Mouse (Mus musculus) erythroblast, embryonic 14.5 days (primary cell): ENCODE data around the gene Recql5. TPM values are rescaled to one million over a fixed set of nuclear protein-coding genes. Genes with fewer than 3 reads are reported as not detected.

Source experiments
- H3K27me3 ChIP-seq: 2 replicates; pipeline ENCODE4 v1.6.1; 2012; ENCODE audit warnings: inconsistent platforms; ENCODE audit not compliant: control insufficient read depth
- H3K36me3 ChIP-seq: 2 replicates; pipeline ENCODE4 v1.6.1; 2012; ENCODE audit warnings: mild to moderate bottlenecking, inconsistent platforms; ENCODE audit not compliant: control insufficient read depth
- H3K4me1 ChIP-seq: 2 replicates; pipeline ENCODE4 v1.6.1; 2012; ENCODE audit warnings: inconsistent platforms; ENCODE audit not compliant: control insufficient read depth
- H3K4me3 ChIP-seq: replicated peaks from 2 replicates; pipeline ENCODE3; 2012; ENCODE audit warnings: moderate library complexity, mild to moderate bottlenecking, inconsistent platforms
- H3K9me3 ChIP-seq: 2 replicates; pipeline ENCODE4 v1.6.1; 2012; ENCODE audit warnings: low read length, inconsistent platforms, mixed read lengths; ENCODE audit not compliant: control insufficient read depth
- GATA1 ChIP-seq: IDR thresholded peaks from 2 replicates; pipeline ENCODE4 v1.6.1; 2012; ENCODE audit warnings: low read length, inconsistent platforms, mixed read lengths
- TAL1 ChIP-seq: IDR thresholded peaks from 3 replicates; pipeline ENCODE4 v1.6.1; 2012; ENCODE audit warnings: low read length, inconsistent platforms, mixed read lengths
- polyA plus RNA-seq: library from polyadenylated mRNA; stranded (reverse); fragments of >175 nt; gene quantifications from 2 replicates; pipeline ENCODE4 v1.2.3, GENCODE M21; 2012

Recql5 gene
- polyA plus RNA-seq, 1 experiment = 1.4 TPM

GRCm38 (mm10) chr11:115904956-115905790 lies 28.1 kb downstream of the Recql5 start:
- Histone ChIP-seq H3K36me3 (peaks cover 95% of the 10 kb centered on the region), H3K27me3 (no peaks in the 10 kb centered on the region), H3K9me3 (0 out of 2 replicates have a peak, but pooled peaks cover 2% of the 10 kb centered on the region), H3K4me1 (peaks cover 91% of the 10 kb centered on the region), H3K4me3 (no peak overlapping the region)
- TF ChIP-seq GATA1 (no peak), TAL1 (no peak)

GRCm38 (mm10) chr11:115904231-115904955 lies 28.9 kb downstream of the Recql5 start:
- H3K4me3 ChIP-seq = peak overlapping the region; percentile 75
- no peak for TF ChIP-seq TAL1
- no peak for TF ChIP-seq GATA1
- H3K4me1 ChIP-seq = peaks cover 93% of the 10 kb centered on the region
- H3K9me3 ChIP-seq = 0 out of 2 replicates have a peak, but pooled peaks cover 2% of the 10 kb centered on the region
- H3K36me3 ChIP-seq = peaks cover 90% of the 10 kb centered on the region
- no peaks in the 10 kb centered on the region for H3K27me3 ChIP-seq

- Histone ChIP-seq H3K27me3 (no peaks in the 10 kb centered on the region), H3K36me3 (peaks cover 82% of the 10 kb centered on the region), H3K4me1 (peaks cover 94% of the 10 kb centered on the region), H3K9me3 (0 out of 2 replicates have a peak, but pooled peaks cover 2% of the 10 kb centered on the region), H3K4me3 (peak overlapping the region; percentile 75)
- TF ChIP-seq TAL1 = peak; percentile 30; the same call in 2 of the 3 replicates
- TF ChIP-seq GATA1 = 0 out of 2 replicates have a peak, but pooled peaks have one; percentile 41
Observed at GRCm38 (mm10) chr11:115903384-115904230, 29.7 kb downstream of the Recql5 start.

- peaks cover 75% of the 10 kb centered on the region for H3K36me3 ChIP-seq
- no peaks in the 10 kb centered on the region for H3K9me3 ChIP-seq
- peaks cover 92% of the 10 kb centered on the region for H3K4me1 ChIP-seq
- H3K4me3 ChIP-seq = peak overlapping the region; percentile 75
- no peaks in the 10 kb centered on the region for H3K27me3 ChIP-seq
- TF ChIP-seq GATA1 = no peak
- no peak for TF ChIP-seq TAL1
Observed at GRCm38 (mm10) chr11:115902831-115903230, 30.4 kb downstream of the Recql5 start.

GRCm38 (mm10) chr11:115902177-115902576 lies 31.1 kb downstream of the Recql5 start:
- H3K36me3 ChIP-seq = peaks cover 76% of the 10 kb centered on the region
- H3K4me1 ChIP-seq = peaks cover 90% of the 10 kb centered on the region
- H3K9me3 ChIP-seq = no peaks in the 10 kb centered on the region
- H3K27me3 ChIP-seq = no peaks in the 10 kb centered on the region
- H3K4me3 ChIP-seq = peak overlapping the region; percentile 75
- no peak for TF ChIP-seq GATA1
- TF ChIP-seq TAL1 = no peak

- no peaks in the 10 kb centered on the region for H3K9me3 ChIP-seq
- H3K4me1 ChIP-seq = peaks cover 84% of the 10 kb centered on the region
- TF ChIP-seq TAL1 (peak; percentile 71), GATA1 (peak; percentile 25; the same call in 1 of the 2 replicates)
Observed at GRCm38 (mm10) chr11:115901338-115902161, 31.7 kb downstream of the Recql5 start.

GRCm38 (mm10) chr11:115900561-115901337 lies 32.5 kb downstream of the Recql5 start:
- Histone ChIP-seq H3K4me1 (peaks cover 76% of the 10 kb centered on the region), H3K27me3 (no peaks in the 10 kb centered on the region), H3K36me3 (peaks cover 76% of the 10 kb centered on the region), H3K9me3 (no peaks in the 10 kb centered on the region), H3K4me3 (peak overlapping the region; percentile 75)
- TF ChIP-seq TAL1 (no peak), GATA1 (no peak)

More at GRCm38 (mm10) chr11:115901338-115902161, 31.7 kb downstream of the Recql5 start:
- H3K36me3 ChIP-seq = peaks cover 76% of the 10 kb centered on the region
- no peaks in the 10 kb centered on the region for H3K27me3 ChIP-seq
- H3K4me3 ChIP-seq = peak overlapping the region; percentile 75
